Mouse (Mus musculus) ES-Bruce4 (cell line): Measurements from ENCODE around the gene Adamts10.

ENCODE experiments used
- CTCF ChIP-seq: IDR thresholded peaks from one replicate; pipeline ENCODE4 v1.8.1; 2011; ENCODE audit warnings: low read depth, low read length
- EP300 ChIP-seq: IDR thresholded peaks from 2 replicates; pipeline ENCODE4 v1.6.1; 2011; ENCODE audit warnings: low read depth, low read length; ENCODE audit not compliant: insufficient read depth
- POLR2A ChIP-seq: IDR thresholded peaks from one replicate; pipeline ENCODE4 v1.8.1; 2011; ENCODE audit warnings: low read length; ENCODE audit not compliant: insufficient read depth

DNA sequence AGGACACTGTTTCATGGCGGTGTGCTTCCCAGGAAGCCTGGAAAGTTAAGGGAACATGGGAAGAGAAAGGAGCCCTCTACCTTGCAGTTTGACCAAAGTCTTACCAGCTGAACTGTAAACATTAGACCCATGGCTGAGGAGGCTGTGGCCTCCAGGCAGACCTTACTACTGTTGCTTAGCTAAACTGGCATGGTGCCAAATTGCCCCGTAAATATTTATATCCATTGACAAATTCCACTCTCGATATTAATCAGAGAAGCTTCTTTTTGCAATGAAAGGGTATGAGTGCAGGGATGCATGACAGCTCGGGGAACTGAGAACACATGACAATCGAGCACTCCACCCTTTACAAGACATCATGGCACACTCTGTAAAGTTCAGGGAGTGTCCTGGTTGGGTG, 13.8 kb upstream of the Adamts10 start:
- TF ChIP-seq POLR2A (no peak), EP300 (no peak), CTCF (no peak)
